Mouse (Mus musculus) brain, embryonic 14.5 days (tissue): ENCODE results near the gene Mfsd13b. TPM values are rescaled to one million over a fixed set of nuclear protein-coding genes. Genes with fewer than 3 reads are reported as not detected.
"Not testable (repeated sequence)": the region's sequence is repeated elsewhere in the genome, so short reads cannot be mapped to it uniquely, and the experiment has no call there.

Source experiments
- DNase-seq: peaks from one replicate; pipeline ENCODE4 v3.0.0-alpha.2; 2011; ENCODE audit warnings: low read depth
- CTCF ChIP-seq: fragments of 200-500 bp; IDR thresholded peaks from 2 replicates; pipeline ENCODE4 v1.5.1; 2012; ENCODE audit warnings: inconsistent platforms, mild to moderate bottlenecking, moderate library complexity, borderline replicate concordance; ENCODE audit not compliant: insufficient read depth, insufficient read length; ENCODE audit errors: extremely low read depth
- POLR2A ChIP-seq: fragments of 200-500 bp; IDR thresholded peaks from 2 replicates; pipeline ENCODE4 v1.6.1; 2012; ENCODE audit warnings: mild to moderate bottlenecking, inconsistent platforms, borderline replicate concordance; ENCODE audit not compliant: poor library complexity, insufficient read depth, insufficient read length, severe bottlenecking; ENCODE audit errors: extremely low read depth
- polyA plus RNA-seq: library from polyadenylated mRNA; depleted of rRNA; stranded (reverse); fragments of >200 nt; gene quantifications from 2 replicates; pipeline ENCODE4 v1.2.3, GENCODE M21; 2012

Gene Mfsd13b
- polyA plus RNA-seq, 1 experiment = 0.22 TPM

DNA sequence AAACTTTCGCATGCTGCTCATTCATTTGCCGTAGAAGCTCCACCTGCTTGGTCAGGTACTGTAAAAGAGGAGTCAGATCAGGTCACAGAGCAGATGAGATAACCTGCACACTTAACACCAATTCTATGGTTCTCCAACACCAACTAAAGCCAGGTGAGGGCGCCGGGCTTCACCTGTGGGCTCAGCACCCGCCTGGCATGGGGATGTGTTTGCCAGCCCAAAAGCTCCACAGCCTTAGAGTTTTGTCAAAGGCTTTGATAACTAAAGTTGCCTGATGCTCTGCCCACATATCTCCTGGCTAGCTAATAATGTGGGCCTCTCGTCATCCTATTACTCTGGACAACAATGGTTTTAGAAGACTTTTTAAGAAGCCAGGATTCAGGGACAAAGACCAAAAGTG lies 21.7 kb upstream of the Mfsd13b start:
- DNase-seq = no peak
- TF ChIP-seq POLR2A (no peak), CTCF (no peak)

DNA sequence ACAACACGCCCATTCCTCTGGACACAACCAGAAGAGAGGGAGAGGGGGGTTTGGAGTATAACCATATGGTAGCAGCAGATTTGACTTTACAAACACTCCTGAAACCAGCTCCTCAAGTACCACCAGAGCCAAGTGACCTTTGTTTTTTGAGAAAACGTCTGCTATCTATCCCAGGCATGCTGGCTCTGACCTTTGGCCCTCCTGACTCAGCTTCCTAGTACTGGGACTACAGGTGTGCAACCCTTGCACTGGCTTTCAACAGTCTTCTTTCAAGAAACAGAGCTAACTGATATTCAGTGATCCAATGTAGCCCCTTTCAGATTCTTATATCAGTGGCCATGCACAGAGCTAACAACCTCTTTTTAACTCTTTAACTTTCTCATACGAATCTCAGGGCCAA lies 20.4 kb upstream of the Mfsd13b start:
- DNase-seq = no peak

GRCm38 (mm10) chr7:120963126-120963525 lies 19.2 kb upstream of the Mfsd13b start:
- no peak for DNase-seq
- TF ChIP-seq CTCF (no peak), POLR2A (no peak)

More for the DNA sequence above, 20.4 kb upstream of the Mfsd13b start:
- TF ChIP-seq CTCF (no peak), POLR2A (no peak)

GRCm38 (mm10) chr7:120969221-120969620 lies 13.1 kb upstream of the Mfsd13b start:
- TF ChIP-seq CTCF (no peak), POLR2A (no peak)
- no peak for DNase-seq

GRCm38 (mm10) chr7:120970112-120970511 lies 12.2 kb upstream of the Mfsd13b start:
- TF ChIP-seq POLR2A (no peak), CTCF (no peak)
- no peak for DNase-seq

- DNase-seq = not testable (repeated sequence)
Measured at GRCm38 (mm10) chr7:120972471-120972870, 9.8 kb upstream of the Mfsd13b start.

DNA sequence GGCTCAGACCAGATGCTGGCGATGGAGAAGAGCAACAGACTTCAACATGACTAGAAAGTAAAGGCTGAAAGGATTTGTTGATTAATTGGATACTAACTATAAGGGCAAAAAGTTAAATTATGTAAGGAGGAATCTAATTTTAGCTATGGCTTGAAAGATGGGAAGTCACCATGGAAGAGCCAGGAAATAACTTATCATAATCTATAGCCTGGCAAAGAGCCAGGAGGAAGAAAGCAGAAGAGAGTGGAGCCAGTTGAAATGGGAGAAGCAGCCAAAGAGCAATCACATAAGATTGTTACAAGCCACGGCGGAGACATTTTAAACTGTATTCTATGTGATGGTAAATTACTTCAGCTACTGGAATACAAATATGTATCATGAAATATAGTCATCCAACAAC lies 8.3 kb upstream of the Mfsd13b start:
- no peak for DNase-seq
- TF ChIP-seq CTCF (no peak), POLR2A (no peak)

DNA sequence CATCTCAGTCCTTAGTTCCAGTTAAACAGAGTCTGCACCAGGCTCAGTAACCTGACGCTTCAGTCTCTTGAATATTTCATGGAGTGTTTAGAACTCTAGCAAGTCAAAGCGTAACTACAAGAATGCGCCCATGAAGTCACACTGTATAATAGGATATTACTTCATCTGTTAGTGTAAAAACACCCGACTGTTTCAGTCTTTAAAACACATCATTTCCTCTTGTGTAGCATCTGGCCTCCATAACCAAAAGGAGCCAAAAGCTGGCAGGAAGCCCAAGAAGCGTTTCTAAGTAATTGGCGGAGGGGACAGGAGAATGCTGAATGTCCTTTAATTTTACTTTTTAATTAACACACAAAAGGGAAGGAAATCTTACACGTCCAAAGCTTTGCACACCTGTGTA lies 5.2 kb upstream of the Mfsd13b start:
- TF ChIP-seq POLR2A = no peak
- no peak for TF ChIP-seq CTCF
- DNase-seq = peak; percentile 81

DNA sequence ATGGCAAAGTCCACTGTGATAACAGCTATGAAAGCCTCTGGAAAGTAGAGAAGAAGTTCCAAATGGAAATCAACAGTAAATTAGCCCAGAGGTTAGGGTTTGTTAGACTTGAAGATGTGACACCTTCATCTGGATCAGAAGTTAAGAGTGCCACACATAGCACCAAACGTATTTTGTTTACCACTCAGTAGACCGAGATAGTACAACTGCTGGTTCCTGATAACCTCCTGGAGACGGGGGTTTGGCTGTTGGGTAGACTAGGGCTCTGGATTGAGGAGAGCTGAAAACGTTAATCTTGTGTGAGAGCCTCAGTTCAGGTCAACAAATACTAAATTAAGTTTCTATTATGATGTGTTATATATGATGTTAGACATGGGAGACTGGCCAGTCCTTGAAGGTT lies 2.3 kb upstream of the Mfsd13b start:
- TF ChIP-seq POLR2A (no peak), CTCF (no peak)
- DNase-seq = no peak

DNA sequence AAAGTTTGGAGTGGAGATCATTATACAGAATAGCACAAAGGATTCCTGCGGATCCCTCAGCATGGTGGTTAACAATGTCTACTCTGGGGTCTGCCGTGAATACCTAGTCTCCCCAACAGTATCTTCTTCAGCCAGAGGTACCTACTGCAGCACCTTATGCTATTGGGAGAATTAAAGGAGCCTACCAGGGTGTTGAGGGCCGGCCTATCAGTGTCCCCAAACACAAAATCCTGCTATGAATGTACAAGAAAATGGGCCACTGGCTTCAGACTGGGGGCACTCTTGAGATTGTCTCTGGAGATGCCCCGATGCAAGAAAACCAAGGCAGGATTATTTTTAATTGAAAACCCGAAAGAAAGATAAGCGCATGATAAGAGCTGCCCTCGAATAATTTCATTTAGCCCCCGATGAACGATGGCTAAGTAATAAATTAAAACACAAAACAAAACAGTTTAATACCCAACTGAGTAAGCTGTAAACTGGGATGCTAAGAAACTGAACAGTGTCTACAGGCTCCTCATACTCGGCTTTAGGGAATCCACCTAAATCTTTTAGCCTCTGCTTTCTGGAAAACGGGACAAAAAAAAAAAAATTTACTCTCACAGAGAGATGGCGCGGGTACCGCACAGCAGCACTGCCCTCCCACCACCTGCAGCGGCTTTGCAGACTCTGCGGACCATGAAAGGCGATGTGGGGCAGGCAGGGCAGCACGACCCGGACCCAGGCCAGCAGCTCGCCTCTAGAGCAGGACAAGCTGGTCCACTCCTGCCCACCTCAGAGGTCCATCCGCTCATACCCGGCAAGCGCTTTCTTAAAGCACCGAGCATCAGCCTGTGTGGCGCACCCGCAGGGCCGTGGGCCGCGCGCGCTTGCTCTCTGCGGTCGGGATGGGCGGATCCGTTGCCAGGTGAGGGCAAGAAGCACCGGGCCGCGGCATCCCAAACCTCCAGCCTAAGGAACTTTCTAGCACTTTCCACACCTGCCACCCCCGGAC lies 1.1 kb upstream of the Mfsd13b start:
- peak; percentile 65 for DNase-seq
- TF ChIP-seq CTCF (no peak), POLR2A (no peak)

DNA sequence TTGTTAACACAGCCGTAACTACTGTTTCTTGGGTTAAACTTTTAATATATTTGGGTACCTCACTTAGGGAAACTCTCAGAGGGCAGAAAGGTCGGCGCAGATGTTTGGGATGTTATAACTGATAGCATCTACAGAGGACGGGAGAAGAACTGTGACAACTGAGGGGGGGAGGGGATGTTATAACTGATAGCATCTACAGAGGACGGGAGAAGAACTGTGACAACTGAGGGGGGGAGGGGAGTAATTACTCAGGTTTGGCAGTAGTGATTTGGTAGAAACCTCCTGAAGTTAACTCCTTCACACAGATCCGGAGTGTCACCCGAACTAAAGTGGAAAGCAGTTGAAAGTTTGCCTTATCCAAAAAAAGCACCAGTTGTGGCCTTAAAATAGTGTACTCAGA lies 659 bp downstream of the Mfsd13b start:
- peak; percentile 24 for DNase-seq
- TF ChIP-seq POLR2A (no peak), CTCF (no peak)

- no peak for DNase-seq
- TF ChIP-seq POLR2A (no peak), CTCF (no peak)
Measured at GRCm38 (mm10) chr7:120991191-120991590, 8.9 kb downstream of the Mfsd13b start.

DNA sequence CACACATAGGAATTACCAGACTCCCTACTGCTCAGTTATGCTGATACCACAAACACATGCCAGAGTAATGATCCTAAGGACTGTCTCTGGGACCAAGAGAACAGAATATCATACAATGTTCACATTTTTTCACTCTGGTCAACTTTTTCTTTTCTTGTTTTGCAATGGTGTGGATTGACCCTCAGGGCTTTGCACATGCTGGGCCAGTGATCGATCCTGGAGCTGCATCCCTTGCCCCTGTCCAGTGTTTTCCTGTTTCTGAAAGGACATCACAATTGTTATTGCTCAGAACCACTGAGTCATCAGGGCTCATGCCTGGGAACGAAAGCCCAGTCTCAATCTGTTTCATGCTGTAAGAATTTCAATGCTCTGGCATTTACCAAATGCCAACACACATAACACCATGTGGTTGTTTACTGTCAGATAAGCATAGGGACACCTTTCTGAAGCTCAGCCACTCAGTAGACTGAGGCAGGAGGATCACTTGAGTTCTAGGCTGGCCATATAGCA lies 16.8 kb downstream of the Mfsd13b start:
- DNase-seq = no peak
- no peak for TF ChIP-seq POLR2A
- no peak for TF ChIP-seq CTCF
